Mouse (Mus musculus): Measurements from ENCODE around the gene Chchd6.

Chchd6 gene

DNA sequence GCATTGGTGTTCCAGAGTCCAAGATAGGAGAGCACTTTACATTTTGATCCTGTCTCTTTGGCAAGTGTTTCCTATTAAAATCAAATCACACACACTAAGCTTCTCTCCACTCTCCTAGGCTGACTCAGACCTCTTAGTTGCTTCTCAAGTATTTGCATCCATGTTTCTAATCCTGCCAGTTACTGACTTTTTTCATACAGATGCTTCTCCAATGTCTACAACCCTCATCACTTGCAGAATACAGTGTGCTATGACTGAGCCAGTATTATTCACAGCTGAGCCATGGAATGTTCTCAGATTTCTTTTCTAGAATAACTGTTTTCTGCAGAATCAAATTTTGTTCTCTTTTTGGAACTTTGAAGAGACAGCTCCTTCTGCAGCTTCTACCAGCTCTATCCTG is 85.3 kb downstream of the Chchd6 start:
- no peak for DNase-seq (ENCODE audit: low spot score in 2 of 2)

DNA sequence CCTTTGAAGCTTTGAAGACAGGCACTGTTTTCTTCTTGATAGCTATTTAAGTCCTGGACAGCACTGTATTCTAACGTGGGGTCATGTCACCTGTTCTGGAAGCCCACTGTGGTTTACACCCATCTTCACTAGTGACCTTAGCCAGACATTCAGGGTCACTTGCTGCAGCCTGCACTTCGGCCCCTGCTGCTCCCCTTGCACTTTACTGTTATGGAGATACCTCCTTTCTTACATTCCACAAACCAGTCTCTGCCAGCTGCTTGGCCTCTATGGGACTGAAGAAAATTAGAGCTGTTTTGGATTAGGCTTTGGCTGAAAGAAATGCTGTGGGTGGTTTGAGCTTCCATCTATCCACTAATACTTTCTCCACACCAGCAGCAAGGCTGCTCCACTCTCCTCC is 86.7 kb downstream of the Chchd6 start:
- no peak for DNase-seq (ENCODE audit: low spot score in 2 of 2)

DNA sequence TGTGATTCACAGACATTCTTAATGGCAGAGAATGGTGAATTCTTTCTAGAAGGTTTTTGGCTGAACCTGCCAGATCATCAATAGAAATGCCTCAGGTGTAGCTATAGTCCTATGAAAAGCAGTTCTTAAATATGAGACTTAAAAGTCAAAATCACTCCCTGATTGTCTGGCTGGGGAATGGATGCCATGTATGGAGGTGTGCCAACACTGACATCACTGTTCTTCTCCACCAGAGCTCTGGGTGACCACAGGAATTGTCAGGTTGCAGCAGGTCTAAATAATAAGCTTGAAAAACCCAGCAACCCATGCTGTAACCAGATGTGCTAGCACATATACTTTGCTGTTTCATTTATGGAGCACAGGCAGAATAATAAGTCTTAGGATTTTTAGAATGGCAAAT is 87.2 kb downstream of the Chchd6 start:
- no peak for DNase-seq (ENCODE audit: low spot score in 2 of 2)

DNA sequence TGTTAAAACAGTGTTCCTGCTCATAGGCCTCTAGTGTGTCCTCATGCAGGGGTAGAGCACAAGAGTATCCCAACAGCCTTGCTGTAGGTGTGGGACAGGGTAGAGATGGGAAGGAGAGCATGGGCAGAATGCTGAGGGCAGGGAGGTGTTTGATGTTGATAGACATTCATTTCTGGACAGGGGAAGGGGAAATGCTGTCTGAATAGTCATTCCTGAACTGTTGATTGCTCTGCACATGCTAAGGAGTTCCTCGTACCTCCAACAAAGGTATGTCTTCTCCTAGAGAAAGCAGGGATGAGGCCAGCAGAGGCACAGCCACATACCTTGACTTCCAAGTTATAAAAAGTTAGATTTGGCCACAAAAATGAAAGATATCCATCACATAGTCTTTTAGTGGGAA is 95.5 kb downstream of the Chchd6 start:
- DNase-seq (ENCODE audit: low spot score in 2 of 2), result no peak

DNA sequence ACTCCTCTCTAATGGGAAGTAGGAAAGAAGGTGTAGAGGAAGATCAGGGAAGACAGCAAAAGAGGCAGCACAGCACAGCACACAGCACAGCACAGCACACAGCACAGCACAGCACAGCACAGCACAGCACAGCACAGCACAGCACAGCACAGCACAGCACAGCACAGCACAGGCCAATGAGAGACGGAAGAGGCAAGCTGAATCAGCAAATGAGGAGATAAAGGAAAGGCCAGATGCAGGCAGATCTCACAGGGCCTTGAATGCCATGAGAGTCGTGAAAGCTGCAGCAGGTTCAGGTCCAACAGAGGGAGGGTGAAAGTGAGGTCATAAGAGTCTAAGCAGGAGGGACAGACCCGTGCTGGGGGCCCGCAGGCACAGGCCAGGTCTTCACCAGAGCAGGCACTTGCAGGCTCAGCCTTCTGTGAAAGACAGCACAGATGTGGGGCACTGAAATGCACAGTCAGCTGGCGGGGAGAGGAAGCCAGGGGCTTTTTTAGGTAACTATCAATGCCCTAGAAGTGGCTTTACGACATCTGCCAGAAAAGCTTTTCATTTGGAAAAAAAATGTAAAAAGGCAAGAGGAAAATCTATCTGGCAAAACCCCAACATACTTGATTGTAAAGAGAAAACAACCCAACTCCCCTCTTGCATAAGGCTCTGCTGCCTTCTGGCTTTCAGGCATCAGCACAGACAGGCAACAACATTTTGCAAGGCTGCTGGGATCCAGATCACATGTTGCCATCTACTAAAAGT is 96.5 kb downstream of the Chchd6 start:
- peak; percentile 11 to 31 for DNase-seq (ENCODE audit: low spot score in 2 of 2)

DNA sequence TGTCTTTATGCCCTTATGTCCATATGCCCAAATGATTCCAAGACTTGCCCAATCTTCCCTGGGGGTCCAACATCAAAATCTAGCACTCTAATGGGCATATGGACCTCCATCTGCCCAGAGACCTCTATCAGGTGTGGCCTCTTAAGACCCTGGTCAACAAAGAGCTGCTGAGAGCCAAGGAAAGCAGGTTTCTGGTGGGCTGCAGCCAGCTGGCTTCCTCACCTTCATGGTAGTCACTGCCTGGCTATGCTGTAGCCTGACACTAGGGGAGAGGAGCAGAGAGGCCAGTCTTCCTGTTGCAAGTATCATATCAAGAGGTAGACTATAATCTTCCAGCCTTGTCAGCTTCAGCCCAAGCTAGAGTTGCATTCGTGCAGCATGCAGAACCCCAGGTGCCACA is 98.5 kb downstream of the Chchd6 start:
- DNase-seq (ENCODE audit: low spot score in 2 of 2), result no peak

DNA sequence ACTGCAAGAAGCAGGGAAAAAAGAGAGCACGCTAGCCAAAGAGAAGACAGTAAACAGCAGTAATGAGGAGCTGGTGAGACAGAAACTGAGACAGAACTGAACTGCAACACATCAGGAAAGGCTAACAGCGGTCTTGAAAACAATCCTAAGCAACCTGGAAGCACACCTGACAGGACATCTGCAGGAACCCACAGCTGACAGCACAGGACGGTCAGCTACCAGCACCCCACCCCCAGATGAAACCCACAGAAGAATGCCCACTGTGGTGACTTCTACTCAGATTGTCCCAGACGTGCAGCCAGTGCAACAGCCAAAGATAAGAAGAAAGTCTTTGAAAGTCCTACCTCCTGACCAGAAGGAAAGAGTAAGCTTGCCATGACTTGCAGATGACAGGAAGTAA is 103.1 kb downstream of the Chchd6 start:
- DNase-seq (ENCODE audit: low spot score in 2 of 2), result no peak

DNA sequence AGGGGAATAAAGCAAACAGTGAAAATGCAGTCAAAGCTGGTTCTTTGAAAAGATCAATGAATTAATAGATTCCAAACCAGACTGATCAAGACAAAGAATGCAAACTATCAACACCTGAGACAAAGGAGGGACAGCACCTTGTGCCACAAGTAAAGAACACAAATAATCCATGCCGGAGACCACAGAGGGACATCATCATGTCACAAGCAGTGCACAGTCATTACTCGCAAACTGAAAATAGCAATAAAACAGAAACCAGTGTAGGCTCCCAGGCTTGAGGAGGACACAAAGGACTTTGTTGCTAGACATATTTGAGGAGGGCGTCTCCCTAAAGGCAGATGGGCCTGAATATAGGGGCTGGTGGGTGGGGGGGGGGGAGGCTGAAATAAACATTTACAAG is 105.1 kb downstream of the Chchd6 start:
- DNase-seq (ENCODE audit: low spot score in 2 of 2), result no peak

DNA sequence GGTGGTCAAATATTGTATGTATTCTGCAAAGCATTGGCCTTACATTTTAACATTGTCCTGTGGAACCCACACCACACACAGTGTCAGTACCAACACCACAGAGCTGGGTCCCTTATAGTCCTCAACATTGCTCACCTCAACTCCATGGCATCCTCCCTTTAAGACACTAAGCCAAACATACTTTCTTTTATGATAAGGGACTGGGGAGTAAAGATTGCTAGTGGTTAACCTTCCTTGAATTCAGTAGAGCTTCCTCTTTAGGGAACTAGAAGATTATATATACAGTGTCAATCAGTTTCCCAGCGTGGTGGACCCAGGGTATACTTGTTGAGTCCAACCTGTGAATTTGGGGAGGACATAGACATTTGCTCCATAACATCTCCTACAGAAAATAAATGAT is 105.9 kb downstream of the Chchd6 start:
- DNase-seq (ENCODE audit: low spot score in 2 of 2), result no peak

DNA sequence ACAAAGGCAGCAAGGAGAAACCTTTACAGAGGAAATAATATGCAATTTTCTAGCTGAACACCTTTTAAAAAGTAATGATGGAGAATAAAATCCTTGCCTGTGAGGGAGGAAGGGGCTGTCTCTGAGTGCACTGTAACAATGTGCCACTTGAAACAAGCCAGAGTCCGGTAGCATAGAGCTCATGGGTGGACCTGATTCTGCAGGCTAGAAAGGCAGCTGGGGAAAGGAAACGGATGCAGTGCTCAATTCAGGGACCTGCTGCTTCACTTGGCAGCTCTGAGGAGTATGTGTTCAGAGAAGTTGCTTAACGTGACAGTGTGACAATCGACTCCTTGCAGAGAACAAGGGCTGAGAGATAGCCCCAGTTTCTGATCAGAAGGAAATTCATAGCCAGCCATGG is 109.4 kb downstream of the Chchd6 start:
- DNase-seq (ENCODE audit: low spot score in 2 of 2), result no peak

DNA sequence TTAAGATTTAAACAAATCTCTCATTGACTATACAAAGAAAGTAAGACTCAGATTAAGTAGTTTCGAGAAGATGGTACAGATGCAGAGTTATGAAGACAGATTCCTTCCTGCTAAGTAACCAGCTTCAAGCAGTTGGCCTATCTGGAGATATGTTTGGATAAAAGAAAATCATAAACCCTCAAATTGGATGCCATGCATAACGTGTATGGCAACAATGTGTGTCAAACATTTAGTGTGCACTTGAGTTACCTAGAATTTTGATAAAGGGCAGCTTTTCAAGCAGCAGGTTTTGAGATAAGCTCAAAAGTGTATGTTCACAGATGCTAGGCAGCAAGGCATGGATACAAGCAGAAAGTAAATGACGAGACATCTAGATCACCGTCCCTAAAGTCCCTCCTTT is 114.3 kb downstream of the Chchd6 start:
- no peak for DNase-seq (ENCODE audit: low spot score in 2 of 2)

DNA sequence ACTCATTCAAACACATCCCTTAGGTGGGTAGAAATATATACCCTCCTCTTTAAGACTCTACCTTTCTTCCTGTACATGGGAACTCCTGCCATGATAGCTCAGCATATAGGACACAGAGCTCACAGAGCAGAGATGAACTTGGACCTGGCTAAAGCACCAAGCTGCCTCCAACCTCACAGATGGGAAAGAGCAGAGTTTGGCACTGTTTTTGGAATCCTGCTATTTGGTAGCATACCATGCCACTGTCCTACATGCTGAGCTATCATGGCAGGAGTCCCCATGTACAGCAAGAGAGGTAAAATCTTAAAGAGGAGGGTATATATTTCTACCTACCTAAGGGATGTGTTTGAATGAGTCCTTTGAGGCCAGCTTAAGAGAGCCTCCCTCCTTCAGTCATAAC is 127.5 kb downstream of the Chchd6 start:
- no peak for DNase-seq (ENCODE audit: low spot score in 2 of 2)

DNA sequence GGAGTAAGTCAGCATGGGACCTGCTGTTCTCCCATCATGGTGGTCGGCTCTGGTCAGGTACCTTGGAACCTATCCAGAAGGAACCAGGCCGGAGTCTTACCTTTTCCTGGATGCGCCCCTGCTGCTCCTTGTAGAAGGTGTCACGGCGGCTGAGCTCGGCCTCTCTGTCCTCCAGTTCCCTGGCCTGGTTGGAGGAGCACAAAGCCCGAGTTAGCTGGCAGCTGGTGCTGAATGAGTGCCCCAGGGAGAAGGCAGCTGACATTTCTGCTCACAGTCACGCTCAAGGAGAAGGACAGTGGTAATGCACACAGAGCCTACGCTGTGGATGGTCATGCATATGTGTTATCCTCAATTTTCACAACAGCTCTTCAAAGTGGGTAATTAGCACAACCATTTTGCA is 128.2 kb downstream of the Chchd6 start:
- DNase-seq (ENCODE audit: low spot score in 2 of 2), result no peak

DNA sequence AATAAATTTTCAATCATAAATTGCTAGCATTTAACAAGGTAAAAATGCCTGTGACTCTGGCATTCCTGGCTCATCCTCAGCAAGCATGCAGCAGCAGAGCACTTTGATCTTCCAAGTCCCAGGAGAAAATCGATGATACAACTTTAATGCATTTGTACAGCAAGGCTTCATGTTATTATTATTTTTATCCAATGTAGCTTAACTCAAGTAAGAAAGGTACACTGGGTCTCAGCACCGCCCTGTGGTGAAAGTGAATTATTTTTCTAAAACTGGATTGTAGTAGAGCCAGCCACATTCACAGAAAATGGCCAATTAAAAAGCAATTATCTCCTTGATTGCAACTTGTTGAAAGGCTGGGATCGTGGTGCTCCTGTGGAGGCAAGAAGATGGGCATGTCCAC is 128.6 kb downstream of the Chchd6 start:
- DNase-seq (ENCODE audit: low spot score in 2 of 2), result no peak

DNA sequence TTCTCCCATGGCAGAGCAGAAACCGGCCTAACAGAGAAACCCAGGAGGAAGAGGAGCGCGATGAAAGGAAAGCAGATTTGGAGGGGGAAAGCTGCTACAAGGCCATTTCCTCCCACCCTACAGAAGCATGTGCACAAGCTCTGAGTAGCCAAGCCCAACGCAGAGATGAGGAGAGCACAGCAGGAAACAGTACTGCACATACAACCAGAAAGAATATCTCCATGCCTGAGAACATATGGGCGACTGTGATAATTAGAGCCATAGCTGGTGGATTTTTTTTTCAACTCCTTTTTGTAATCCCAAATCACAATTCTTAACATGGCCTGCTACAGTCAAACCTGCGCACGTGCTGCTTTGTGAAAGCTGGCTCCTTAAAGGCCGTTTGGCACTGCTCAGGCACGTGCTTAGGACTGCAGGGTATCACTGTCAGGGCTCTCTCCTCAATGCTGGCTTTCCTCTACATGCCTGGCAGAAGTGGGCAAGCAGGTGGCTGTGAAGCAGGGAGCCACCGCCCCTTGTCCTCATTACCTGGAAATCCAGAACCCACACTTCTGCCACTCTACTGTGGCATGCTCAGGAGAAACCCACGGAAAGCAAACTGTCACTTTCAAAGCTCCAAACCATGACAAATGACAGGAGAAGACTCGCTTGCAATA is 129.3 kb downstream of the Chchd6 start:
- no peak for DNase-seq (ENCODE audit: low spot score in 2 of 2)

DNA sequence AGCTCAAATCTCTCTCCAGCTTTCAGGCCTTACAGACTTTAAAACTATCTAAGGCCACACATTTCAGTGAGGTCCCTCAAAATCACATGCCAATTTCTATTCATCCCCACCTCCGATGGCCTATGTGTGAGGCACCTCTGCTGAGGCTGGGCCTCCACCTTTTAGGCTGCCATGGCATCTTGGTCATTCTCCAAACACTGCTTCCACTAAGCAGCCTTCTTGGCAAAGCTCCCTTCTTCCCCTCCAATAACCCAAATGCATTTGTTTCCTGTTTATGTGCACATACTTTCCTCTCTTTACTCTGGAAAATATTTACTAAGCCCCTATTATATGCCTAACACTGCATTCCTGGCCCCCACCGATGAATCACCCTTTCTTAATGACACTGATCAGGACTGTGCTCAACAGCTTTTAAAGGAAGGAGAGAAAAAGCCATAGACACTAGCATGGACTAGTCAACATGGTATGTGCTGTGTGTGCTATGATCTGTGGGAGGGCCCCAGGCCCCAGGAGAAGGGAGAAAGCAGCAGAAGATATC is 133.2 kb downstream of the Chchd6 start:
- DNase-seq (ENCODE audit: low spot score in 2 of 2), result no peak

DNA sequence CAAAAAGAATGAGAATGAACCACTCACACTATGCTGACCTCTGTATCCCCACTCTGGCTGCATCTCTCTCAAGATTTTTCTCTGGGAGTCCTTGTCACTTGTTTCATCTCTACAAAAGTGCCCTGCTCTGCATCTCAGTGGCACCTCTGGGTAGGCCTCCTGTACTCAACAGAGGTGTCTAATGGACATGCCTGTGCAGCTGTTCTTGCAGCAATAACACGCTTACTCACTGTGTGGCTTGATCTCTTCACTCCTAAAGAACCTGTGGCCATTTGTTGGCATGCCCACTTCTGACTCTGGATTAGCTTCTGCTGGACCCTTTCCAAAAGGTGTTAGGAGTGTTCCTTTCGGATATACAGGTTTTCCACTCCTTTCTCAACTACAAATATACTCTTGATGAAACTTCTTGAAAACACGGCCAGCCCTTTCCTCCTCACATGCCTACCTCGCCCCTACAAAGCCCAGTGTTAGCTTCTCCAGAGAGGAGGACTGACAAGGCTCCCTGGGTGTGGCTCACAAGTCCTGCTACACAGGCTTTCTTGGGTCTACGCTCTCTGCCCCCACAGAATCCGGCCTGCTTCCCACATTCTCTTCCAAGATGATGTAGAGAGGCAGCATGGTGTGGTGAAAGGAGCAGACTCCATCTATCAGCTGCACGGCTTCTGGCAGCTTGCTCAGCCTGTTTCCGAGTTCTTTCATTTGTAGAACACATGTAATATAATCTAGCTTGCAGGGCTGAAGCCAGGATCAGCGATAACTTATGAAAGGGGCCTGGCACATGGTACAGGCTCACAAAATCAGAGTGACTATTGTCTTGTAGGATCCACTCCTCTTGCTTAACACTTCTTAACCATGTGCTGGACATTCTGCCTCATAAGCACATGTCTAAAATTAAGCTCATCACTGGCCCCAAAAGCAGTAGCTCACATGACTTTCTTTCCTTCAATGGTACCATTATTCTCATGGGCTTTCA is 133.9 kb downstream of the Chchd6 start:
- DNase-seq (ENCODE audit: low spot score in 2 of 2), result peak; percentile 50 to 59

DNA sequence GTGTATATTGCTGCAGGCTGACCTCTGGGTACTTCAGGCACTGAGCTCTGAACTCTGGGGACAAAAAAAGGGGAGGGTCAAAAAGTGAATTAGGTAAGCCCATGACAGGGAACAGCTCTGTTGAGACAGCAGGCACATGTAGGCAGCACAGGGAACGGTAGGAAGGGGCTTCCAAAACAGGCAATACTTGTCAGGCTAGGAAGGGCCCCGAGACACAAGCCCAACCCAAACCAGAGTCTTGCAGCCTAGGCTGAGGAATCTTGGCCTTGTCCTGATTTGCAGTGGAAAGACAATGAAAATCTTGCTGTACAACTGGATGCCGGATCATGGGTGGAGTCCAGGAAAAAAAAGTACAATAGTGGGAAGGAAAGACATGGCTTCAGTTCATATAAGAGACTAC is 135.8 kb downstream of the Chchd6 start:
- DNase-seq (ENCODE audit: low spot score in 2 of 2), result no peak

DNA sequence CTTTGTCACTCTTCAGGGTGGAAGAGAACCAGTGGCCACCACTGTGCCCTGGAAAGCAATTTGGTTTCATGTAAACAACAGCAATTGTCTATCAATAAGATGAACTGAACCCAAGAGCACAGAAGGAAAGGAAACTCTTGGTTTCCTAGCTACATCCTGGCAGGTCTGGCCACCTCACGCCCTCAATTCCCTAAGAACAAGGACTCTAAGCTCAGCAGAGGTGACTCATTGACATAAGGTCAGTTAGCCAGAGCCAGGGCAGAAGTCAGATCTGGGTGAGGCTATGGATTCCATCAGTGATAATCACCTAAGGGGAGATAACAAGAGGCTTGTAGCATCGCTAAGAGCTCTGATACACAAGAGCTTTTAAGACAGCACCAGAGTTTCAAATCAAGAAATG is 137.9 kb downstream of the Chchd6 start:
- DNase-seq (ENCODE audit: low spot score in 2 of 2), result no peak

DNA sequence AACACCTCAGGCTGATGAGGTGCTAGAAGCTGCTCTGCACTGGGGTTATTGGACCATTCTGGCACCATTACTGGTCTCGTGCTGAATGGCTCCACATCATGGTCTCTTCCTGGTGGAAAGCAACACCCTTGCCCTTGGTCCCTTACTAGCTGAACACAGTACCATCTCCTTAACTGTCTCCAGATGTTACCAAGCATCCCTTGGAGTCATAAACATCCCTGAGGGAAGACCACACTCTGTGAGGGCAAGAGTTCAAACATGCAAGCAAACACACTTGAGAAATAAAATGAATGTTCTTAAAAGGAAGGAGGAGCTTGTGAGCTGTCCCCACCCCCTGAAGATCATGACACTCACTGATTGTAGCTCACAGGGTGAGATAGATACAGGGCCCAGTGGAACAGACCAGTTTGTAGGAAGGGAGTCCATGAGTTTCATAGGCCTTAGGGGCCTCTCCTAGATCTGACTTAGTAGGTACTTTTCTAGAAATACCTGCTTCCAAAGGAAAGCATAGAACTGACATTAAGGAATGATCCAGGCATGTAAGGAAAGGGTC is 139.0 kb downstream of the Chchd6 start:
- DNase-seq (ENCODE audit: low spot score in 2 of 2), result no peak

DNA sequence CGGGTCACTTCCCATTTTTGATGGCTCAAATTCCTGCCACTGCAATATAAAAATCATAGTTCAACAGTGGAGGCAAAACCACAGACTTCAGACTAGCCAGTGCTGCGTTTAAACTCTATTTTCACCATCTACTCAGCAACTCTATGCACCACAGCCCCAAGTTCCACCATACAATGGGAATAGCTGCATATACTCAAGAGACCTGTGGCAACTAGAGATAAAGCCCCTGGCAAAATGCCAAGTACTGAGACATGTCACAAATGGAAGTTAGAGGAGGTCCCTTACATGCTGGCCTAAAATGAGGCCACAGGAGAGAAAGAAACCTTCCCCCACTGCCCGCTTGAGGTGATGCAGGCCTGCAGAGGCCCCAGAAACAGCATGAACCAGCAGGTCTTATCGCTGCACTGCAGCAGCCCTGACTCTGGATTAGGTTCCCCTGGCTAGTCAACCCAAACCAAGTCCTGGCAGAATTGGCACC is 139.9 kb downstream of the Chchd6 start:
- peak in 1 of 2 experiments; percentile 37 for DNase-seq (ENCODE audit: low spot score in 2 of 2)

DNA sequence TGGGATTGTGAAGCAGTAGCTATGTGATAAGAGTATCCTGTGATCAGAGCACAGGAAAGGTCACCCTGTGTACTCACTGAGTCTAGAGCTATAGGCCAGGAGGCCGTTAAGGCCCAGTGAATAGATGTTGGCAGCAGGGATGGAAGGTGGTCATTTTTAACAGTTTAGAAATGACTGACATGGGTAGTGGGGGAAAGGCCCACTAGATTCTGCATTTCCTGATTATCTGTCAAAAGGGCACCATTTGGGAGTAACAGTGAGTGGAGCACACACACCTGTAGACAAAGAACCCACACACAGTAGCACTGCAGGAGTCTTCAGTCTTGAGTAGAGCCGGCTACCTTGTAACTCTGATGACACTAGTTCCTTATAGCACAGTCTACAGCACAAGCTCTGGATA is 141.0 kb downstream of the Chchd6 start:
- no peak for DNase-seq (ENCODE audit: low spot score in 2 of 2)
